Mouse (Mus musculus): ENCODE results near the gene Cntnap4.

The Cntnap4 gene

GRCm38 (mm10) chr8:112569471-112570141 lies at the start of gene Cntnap4:
Gene Cntnap4, plus strand, starts transcription at chr8:112570043.
- peak in 1 of 2 experiments; percentile 48 for DNase-seq (ENCODE audit: low spot score in 2 of 2)

- no peak for DNase-seq (ENCODE audit: low spot score in 2 of 2)
These were observed 12.5 kb upstream of the Cntnap4 start for GRCm38 (mm10) chr8:112557376-112557775.

- DNase-seq (ENCODE audit: low spot score in 2 of 2), result no peak
These were observed 698 bp downstream of the Cntnap4 start for GRCm38 (mm10) chr8:112570541-112570940.

GRCm38 (mm10) chr8:112571337-112571904 lies 1.6 kb downstream of the Cntnap4 start:
- DNase-seq (ENCODE audit: low spot score in 2 of 2), result peak; percentile 27 to 63

- DNase-seq (ENCODE audit: low spot score in 2 of 2), result no peak
These were observed 11.6 kb downstream of the Cntnap4 start for GRCm38 (mm10) chr8:112581473-112581872.

GRCm38 (mm10) chr8:112583440-112583839 lies 13.6 kb downstream of the Cntnap4 start:
- DNase-seq (ENCODE audit: low spot score in 2 of 2), result no peak

- DNase-seq (ENCODE audit: low spot score in 2 of 2), result no peak
These were observed 18.7 kb downstream of the Cntnap4 start for GRCm38 (mm10) chr8:112588357-112589051.

GRCm38 (mm10) chr8:112589052-112589389 lies 19.2 kb downstream of the Cntnap4 start:
- DNase-seq (ENCODE audit: low spot score in 2 of 2), result no peak

GRCm38 (mm10) chr8:112596023-112596776 lies 26.4 kb downstream of the Cntnap4 start:
- no peak for DNase-seq (ENCODE audit: low spot score in 2 of 2)

- no peak for DNase-seq (ENCODE audit: low spot score in 2 of 2)
These were observed 30.1 kb downstream of the Cntnap4 start for GRCm38 (mm10) chr8:112599975-112600374.

- no peak for DNase-seq (ENCODE audit: low spot score in 2 of 2)
These were observed 31.3 kb downstream of the Cntnap4 start for GRCm38 (mm10) chr8:112601150-112601549.

- DNase-seq (ENCODE audit: low spot score in 2 of 2), result no peak
These were observed 40.3 kb downstream of the Cntnap4 start for GRCm38 (mm10) chr8:112610121-112610520.

- DNase-seq (ENCODE audit: low spot score in 2 of 2), result peak in 1 of 2 experiments; percentile 29
These were observed 58.9 kb downstream of the Cntnap4 start for GRCm38 (mm10) chr8:112628791-112629190.

GRCm38 (mm10) chr8:112652657-112653056 lies 82.8 kb downstream of the Cntnap4 start:
- DNase-seq (ENCODE audit: low spot score in 2 of 2), result no peak

GRCm38 (mm10) chr8:112653276-112653675 lies 83.4 kb downstream of the Cntnap4 start:
- DNase-seq (ENCODE audit: low spot score in 2 of 2), result no peak

GRCm38 (mm10) chr8:112653994-112654393 lies 84.2 kb downstream of the Cntnap4 start:
- no peak for DNase-seq (ENCODE audit: low spot score in 2 of 2)

GRCm38 (mm10) chr8:112664067-112664466 lies 94.2 kb downstream of the Cntnap4 start:
- no peak for DNase-seq (ENCODE audit: low spot score in 2 of 2)

- no peak for DNase-seq (ENCODE audit: low spot score in 2 of 2)
These were observed 104.8 kb downstream of the Cntnap4 start for GRCm38 (mm10) chr8:112674671-112675070.

GRCm38 (mm10) chr8:112681757-112682156 lies 111.9 kb downstream of the Cntnap4 start:
- DNase-seq (ENCODE audit: low spot score in 2 of 2), result peak in 1 of 2 experiments; percentile 3

GRCm38 (mm10) chr8:112695708-112696107 lies 125.9 kb downstream of the Cntnap4 start:
- DNase-seq (ENCODE audit: low spot score in 2 of 2), result no peak

GRCm38 (mm10) chr8:112698141-112698540 lies 128.3 kb downstream of the Cntnap4 start:
- DNase-seq (ENCODE audit: low spot score in 2 of 2), result no peak

- DNase-seq (ENCODE audit: low spot score in 2 of 2), result peak in 1 of 2 experiments; percentile 6
These were observed 147.1 kb downstream of the Cntnap4 start for GRCm38 (mm10) chr8:112716982-112717381.

Data from left cerebral cortex, adult 9 months (tissue).